Mouse (Mus musculus) adrenal gland, postnatal 4 days (tissue): ENCODE data around the gene Naa38. TPM values are rescaled to one million over a fixed set of nuclear protein-coding genes. Genes with fewer than 3 reads are reported as not detected.

Experiments used
- DNase-seq, 2 experiments: peaks; one replicate each; pipeline ENCODE4 v3.0.0; 2021 to 2022; ENCODE audit warnings: low spot score in 2 of 2, mixed read lengths in 2 of 2
- total RNA-seq, 2 experiments: library from RNA; stranded (reverse); gene quantifications; 2 replicates each; pipeline ENCODE4 v1.2.3; 2021

The Naa38 gene
- total RNA-seq, 2 experiments from 2014 or later: 118 to 129 TPM

DNA sequence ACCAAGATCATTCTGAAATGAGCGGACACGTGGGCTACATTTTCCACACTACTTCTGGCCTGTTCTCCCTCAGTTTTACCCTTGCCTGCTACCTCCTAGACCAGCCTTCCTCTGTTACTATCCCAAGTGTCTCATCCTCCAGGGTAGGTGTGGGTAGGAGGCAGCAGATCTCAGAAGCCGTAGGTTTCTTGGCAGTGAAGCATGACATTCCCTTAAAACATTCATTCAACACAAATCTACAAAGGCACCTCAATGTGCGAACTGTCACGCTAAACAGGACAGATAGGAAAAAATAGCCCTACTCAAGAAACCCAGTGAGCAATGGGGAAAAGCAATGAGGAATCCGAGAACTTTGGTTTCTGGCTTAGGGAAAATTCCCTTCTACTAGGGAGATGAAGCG is 17.3 kb downstream of the Naa38 start:
- no peak for DNase-seq

DNA sequence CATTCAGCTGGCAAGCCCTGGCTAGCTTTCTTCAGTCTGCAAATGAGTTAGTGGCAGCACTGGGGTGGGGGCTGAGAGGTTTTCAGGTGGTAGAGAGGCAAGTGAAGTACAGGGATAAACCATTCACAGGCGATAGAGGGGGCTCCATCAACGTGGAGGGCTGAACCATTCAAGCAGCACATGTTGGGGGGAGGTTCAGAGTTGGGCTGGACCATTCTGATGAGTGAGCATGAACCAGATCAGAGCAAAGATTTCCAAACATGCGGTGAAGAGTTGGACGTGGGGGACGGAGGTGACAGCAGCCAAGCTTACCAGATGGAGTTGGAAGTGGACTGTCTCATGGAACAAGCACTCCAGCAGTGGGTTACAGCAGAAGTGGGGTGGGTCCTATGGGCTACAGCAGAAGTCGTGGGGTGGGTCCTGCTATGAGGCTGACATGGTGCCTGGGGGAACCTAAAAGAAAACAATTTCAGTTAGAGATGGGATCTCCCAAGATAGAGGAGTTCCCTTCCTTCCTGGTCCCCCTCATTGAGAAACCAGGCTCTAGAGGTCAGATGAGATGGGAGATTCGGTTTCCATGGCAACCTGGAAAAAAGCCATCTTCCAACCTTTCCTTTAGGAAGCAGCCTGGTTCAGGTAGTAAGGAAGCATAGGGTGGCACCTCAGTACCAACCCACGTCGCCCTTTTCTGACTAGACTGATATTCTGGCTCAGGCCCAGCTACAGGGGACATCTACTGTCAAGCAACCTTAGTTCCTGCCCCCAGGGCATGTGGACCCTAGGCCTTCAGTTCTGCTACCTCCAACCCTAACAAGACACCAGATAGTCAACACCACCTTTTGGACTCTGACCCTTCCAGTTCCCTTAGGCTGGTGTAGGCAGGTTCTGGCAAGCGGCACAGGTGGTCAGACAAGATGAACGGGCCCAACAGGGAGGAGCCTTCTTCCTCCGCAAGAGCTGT is 18.2 kb downstream of the Naa38 start, which contains the start of gene Kdm6b:
TSS of gene Kdm6b (minus strand) at position 455 of the 961 bp plus-strand sequence.
- no peak for DNase-seq

DNA sequence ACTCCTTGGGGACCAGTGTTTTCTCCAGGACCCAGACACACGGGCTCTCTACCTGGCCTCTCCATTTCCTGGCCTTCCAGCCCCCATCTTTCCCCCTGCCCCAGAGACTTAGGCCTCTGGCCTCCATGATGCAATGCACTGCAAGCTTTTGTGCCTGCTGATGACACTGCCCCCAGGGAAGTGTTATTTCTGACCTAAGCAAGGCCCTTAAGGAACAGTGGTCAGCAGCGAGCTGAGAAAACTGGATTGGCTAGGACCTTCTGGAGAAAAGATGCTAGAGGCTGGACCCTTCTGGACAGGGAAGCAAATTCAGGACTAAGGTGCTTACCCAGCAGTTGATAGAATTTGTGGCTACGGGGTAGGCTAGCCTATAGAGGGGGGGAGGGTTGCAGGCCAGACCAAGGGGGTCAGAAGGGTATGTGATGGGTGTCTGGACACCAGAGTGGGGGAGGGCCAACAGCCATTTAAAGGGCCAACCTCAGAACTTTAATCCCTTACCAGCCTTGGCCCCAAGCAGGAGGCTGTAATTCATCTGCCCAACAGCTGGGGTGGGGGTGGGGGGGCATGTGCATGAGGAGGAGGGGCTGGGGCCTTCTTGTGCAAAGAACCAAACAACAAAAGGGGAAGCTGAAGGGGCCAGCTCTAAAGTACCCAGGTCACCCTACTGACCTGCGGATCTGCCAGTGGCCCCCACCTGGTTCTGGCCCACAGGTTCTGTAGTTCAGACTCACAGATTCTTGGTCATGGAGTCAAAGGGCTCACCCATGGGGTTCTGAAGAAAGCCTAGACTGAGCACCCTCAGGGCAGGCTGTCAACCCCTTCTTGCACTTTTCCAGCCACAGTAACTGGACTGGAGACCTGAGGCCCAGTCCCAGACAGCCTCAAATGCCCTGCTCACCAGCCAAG is 19.4 kb downstream of the Naa38 start:
- DNase-seq: no peak

DNA sequence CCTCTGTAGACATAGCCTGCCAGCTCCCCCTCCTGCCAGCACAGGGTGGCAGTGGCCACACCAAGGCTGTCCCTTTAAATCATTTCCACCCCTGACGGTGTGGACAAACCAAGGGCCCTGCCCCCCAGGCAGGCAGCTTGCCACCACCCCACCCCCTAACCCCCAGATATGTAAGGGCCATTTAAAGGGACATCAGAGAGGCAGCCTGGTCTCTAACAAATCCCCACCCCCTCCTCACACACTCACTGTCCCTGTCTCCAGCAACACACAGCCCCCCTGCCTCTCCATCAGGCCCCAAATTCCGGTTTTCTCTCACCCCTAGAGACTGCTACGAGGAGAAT is 20.0 kb downstream of the Naa38 start:
- DNase-seq: no peak

DNA sequence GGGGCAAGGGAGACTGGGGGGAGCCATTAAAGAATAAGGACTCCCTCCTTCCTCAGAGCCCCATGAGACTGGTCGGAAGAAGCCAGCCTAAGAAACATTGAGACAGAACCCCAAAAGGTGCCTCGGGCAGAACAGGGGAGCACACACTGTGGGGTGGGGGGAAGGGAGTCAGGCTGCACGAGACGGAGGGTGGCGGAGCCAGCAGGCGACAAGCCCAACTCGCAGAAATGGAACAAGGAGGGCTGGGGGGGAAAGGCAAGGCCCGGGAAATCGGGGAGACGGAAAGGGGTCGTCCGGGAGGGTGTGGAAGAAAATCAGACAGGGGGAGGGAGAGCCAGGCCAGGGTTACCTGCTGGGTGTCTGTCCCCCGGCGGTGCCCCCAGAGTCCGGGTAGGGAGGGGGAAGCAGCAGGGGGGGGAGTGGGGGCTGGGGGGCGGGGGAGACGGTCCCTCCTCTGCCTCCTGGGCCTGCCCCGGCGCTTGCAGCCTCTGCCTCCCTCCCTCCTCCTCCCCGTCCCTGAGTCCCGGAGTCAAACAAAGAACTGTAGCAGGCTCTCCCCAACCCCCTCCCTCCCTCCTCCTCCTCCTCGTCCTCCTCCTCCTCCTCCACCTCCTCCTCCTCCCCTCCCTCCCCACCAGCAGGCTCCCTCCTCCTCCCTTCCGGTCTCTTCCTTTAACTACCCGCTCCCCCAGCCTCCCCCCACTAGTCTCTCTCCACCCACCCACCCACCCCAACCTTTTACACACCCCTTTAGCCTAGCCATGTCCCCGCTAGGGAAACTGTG is 20.6 kb downstream of the Naa38 start:
- no peak for DNase-seq

DNA sequence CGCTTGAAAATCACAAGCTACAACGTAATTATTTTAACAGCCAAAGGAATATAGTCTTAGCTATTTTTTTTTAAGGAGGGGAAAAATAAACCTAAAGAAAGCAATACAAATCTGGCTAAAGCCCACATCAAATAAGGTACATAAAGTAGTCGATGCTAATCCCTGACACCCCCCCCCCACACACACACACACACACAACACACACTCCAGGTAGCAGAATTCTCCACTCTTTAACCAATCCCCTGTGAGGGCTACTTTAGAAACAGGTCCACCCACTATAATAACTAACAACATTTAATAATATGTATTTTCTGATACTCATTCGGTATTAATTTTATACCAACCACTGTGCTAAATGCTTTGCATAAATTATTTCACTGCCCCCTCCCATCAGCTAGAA is 21.2 kb downstream of the Naa38 start:
- DNase-seq: no peak

DNA sequence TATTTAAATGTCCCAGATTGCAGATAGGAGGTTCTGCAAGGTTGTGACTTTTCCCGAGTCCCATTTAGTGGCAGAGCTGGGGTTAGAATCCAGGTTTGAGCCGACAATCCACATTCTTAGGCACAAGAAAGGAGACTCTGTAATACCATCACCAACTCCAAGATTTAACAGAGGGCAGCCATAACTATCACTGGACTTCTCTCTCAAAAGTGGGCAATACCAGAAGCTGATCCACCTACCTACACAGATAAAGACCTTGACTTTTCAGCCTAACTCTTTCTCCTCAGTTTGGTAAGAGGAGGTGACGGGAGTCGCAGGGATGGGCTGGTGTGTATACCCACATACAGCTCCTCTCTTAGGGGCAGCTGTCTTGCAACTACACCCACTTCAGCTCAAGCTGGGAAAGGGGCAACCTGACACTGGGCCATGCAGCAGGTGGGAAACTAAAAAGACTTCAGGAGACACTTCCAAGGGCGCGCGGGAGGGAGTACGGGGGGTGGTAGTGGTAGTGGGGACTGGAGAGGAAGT is 21.7 kb downstream of the Naa38 start:
- DNase-seq: no peak

DNA sequence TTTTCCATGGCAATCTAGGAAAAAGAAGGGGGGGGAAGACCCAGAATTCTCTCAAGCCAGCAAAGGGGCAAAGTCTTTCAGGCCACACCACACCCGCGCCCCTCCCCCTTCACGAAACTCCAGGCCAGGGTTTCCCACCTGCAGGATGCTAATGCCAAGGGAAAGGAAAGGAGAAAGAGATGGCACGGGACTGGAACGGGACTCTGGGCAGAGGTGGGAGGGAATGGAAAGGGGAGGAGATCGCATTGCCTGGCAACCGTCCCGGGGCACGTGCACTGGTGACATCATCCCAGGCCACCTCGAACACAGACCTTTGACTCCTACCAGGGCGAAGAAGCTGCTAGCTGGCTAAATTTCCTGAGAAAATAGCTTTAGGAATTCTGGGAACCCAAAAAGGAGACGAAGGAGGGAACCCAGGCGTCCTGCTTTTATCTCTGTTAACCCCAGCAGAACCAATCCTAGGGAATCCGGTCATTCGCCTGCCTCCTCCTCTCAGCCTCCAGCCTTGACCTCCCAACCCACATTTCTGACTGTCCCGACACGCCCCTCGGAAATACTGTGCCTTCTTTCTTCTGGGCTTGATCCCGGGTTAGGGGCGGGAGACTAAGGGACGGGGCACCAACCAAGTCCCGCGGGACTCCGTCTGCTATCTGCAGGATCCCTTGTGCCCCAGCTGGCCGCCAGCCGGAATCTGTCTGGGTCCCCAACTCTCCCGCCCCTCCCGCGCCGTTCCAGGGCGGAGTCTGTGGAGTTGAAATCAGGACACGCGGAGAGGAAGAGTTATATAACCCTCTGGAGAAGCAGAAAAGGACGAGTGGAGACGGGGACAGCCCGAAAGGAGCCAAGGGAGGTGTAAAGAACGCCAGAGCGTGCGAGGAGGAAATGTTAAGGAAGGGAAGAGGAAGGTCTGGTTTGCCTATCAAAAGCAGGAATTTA is 22.4 kb downstream of the Naa38 start:
- DNase-seq: peak; percentile 80 to 94

DNA sequence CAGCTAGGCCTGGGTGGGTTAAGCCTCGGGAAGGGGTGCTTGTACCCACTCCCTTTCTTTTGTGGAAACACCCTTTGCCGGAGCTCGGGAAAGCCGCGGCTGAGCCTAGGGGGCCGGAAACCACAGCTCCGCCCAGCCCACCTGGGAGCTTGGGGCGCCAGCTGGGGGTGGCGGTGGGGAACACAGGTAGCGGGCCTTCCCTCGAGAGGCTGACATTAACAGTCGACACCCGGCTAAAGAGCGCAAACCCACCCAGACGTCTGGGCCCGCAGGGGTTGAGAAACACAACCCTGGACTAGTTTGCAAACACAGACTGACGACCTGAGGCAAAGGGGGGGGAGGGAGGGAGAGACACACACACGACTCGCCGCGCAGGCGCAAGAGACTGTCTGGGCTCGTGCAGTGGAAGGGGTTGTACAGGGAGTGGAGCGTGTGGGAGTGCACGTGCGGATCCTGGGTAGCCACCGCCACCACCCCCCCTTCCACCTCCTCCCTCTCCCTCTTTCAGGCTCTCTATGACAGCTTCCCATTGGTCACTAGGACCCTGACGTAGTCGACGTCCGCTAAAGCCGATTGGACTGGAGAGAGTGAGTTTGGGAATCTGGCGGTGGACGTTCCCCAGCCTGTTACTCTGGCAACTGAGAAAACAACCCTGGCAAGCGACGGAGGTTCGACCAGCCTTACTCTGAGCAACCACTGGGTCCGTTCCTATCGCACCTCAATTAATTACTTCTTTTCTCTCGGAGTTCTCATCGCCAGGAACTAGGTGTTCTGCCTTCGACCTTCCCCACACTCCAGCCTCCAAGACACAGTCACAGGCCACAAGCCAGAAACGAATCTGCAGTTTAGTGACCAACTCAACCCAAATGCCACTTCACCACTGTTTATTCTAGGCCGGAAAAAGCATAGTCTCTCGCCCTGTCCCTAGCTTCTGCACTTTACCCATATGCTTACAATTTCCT is 23.5 kb downstream of the Naa38 start:
- DNase-seq: peak in 1 of 2 experiments; percentile 82

DNA sequence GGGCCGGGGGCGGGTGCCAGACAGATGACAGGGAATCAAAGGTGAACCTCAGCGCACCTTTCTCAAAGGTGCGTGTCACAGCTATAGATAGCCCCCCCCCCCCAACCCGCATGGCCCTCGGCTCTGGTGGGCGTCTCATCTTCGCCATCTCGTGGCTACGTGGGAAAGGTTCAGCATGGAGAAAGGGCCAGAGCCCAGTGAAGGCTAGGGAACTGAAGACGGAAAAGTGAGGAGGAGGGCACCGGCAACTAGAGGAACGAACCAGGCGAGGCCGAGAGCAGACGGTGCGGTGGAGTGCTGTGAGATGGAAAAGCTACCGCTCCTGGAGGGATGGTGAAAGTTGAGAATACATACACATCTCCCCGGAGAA is 24.1 kb downstream of the Naa38 start:
- no peak for DNase-seq

DNA sequence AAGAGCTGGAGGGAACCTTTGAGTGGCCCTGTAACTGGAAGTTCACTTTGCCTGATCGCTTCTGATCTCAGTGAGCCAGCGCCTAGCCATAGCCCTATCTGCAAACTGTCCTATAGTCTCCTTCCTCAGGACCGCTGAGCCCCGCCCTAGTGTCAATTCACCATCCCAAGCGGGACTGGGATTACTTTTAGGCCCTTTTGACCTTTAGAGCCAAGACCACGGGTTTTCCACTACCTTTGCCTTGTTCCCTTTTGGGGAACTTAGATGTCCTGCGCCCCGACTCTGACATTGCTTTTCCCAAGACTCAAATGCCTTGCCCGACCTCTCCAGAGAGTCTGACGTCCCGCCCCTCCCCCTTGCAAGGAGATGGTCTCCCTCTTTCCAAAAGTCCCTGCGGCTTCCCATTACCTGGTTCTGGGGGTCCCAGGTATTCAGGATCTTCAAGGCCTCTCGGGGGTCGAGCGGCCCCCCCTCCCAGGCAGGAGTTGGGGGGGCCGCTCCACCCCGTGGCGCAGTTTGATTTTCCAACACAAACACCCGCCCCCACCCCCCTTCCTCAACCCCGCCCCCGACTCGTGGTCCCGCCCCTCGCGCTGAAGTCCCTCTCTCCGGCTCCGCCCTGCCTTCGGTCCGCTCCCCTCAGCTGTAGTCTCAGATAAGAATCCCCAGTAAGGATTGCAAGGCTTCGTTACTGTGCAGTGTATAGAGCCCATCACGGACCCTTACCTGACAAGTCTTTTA is 24.7 kb downstream of the Naa38 start:
- DNase-seq: no peak

DNA sequence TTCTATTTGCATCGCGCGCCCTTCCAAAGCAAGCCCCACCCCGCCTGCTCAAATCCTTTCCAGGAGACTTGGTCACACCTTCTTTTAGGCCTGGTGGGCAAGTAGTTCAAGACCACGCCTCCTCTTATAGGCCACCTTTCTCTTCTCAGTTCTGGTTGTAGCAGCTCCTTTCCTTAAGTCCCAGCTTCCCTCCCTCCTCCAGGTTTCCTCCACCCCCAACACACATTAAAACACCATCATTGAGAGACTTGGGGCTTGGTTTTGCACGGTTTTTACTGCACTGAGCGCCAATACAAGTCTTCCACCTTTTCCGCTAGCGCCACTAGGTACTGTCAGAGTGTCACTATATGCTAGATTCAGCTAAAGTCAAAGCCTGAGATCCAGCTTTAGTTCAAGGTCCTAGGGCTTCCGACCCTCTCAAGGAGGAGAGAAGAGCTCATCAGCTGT is 25.3 kb downstream of the Naa38 start:
- DNase-seq: no peak

DNA sequence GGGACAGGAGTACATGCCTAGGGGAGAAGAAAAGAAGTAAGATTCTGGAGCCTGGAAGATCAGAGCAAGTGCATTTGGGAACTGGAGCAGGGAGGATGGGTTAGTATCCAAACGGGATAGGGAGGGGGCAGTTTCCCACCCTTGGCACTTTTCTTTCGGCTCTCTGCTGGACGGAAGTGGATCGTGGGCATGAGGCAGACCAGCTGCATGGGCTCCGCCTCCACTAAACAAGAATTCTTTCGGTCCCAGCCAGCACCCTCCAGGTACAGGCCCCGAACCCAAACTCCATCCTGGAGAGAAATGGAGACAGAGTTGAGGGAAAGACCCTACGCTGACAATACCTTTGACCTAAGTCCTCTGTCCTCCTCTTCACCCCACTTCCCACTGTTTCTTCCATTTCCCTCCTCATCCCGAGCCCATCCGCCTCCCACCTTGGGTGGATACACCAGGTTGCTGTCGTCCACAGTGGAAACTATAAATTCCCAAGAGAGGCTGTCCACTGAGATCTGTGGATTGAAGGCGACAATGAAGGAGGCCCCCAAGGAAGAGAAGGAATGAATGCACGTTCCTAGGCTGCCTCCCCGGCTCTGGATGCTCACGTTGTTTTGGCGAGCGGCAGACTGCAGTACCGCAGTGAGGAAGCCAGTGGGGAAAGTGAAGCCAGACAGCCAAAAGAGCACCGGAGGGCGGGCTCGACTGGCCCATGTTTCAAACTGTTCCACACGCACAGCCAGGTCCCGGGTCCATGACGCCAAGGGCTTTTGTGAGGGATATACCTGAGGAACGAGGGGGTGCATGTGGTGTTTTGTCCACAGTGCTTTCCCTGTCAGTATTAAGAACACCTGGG is 26.1 kb downstream of the Naa38 start:
- no peak for DNase-seq

DNA sequence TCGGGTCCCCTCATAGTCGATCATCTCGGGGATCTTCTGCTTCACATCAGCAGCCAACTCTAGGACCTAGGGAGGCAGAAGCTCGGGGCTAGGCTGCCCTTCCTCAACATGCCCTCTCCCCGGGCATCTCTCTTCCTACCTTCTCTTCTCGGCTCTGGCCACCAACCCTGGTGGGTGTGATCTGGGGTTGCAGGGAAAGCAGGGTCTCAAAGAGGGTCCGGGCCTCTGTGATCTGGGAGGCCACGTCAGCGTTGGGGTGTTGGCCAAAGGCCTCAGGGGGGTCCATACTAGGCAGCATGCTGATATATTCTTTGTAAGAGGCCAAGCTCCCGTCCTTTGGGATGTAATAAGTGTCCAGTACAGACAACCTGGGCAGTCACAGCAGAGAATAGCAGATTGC is 27.6 kb downstream of the Naa38 start:
- DNase-seq: no peak

DNA sequence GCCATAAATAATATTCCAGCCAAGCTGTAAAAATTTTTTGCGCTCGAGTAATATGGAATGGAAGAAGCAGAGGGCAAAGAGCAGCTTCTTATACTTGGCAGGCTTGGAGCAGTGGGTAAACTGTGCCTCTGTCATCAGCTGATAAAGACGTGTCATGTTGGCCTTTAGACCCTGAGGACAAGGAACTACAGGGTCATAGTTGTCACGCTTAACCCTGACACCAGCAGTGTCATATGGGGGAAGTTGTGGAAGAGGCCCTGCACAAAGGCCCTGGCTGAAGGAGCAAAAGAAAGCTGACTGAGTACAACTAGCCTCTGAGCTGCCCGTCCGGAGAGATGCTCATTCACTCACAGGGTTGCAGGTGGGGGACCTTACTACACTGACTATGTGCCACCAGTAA is 28.6 kb downstream of the Naa38 start:
- DNase-seq: no peak

DNA sequence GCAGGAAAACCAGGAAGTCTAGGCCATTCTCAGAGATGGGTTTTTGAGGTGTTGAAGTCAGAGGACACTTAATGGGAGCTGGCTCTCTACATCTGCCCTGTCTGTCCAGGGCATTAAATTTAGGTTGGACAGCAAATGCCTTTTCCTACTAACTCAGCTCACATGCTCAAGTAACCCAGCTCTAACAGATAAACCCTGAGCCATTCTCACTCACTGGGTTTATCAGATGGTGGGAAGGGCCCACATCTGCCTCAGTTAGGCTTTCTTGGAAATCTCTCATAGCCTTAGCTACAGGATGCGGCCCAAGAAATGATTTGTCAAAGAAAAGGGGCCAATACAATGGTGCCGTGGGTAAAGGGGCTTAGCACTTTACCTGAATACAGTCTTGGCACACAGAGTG is 31.0 kb downstream of the Naa38 start:
- no peak for DNase-seq

DNA sequence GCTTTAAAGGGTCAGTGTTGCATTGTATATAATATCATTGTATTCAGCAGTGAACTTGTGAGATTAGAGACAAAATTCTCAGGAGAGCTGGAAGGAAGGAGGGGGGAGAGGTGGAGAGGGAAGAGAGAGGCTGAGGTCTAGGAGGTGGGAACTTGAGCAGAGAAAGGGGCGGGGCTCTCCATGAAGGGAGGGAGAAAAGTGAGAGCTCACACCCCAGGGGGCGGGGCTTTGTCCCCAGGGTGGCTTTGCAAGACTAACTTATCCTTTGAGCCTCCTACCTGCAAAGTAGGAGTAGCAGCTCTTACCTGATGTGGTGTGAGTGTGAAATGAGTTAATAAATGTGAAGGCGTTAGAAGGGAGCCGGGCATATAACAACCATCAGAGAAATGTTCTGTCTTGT is 33.5 kb downstream of the Naa38 start:
- DNase-seq: no peak
